Mouse (Mus musculus) bone marrow, adult 2 months (tissue): ENCODE data around the gene Epha4.

Experiments used
- CTCF ChIP-seq: fragments of 200-500 bp; IDR thresholded peaks from 2 replicates; pipeline ENCODE4 v1.5.1; 2011; ENCODE audit warnings: low read length, control low read depth; ENCODE audit not compliant: control insufficient read depth, insufficient read depth
- POLR2A ChIP-seq: fragments of 200-500 bp; IDR thresholded peaks from 2 replicates; pipeline ENCODE4 v1.6.1; 2011; ENCODE audit warnings: low read depth, mild to moderate bottlenecking, control low read depth, low read length, borderline replicate concordance; ENCODE audit not compliant: control insufficient read depth

- TF ChIP-seq CTCF = no peak
- no peak for TF ChIP-seq POLR2A
Measured at GRCm38 (mm10) chr1:77338346-77338745, 176.5 kb downstream of the Epha4 start.
